Mouse (Mus musculus) embryo, embryonic 10 days (tissue): Measurements from ENCODE around the gene Il2ra.

ENCODE experiments used
- DNase-seq: peaks from one replicate; pipeline ENCODE4 v3.0.0-alpha.2; 2015; ENCODE audit warnings: low spot score

Il2ra gene

DNA sequence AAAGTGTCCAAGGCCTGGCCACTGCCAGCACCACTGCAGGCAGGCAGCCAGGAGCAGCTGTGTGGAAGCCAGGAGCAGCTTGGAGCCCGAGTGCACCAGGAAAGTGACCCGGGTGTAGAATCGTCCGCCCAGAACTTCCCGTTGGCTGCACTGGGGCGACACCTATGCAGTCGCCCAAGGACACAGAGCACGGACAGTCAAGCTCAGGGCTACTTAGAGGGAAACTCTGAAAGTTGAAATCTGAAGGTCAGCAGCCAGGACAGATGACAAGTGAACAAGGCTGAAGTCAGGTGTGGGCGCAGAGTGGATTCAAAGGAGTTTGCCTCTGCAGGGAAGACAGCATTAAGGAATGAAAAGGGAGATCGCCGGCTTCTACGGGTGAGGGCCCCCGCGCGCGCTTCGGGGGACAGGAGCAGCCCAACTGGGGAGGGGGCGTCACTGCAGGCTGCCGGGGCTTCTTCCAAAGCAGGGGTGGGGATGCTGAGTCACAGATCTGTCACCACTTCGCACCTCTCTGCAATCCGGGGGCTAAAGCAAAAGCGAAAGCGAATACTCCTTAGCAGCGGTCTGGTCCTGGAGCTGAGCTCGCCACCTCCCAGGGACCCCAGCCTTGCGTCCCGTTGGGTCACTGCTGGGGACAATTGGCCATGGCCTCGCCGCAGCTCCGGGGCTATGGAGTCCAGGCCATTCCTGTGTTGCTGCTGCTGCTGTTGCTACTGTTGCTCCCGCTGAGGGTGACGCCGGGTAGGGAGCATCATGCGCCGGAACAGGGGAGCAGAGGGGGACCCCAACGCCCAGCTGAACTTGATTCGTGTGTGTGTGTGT lies 62.8 kb downstream of the Il2ra start, which contains the start of gene Il15ra:
Gene Il15ra, plus strand, starts transcription at position 90 of the 825 bp plus-strand sequence.
- peak; percentile 65 for DNase-seq

DNA sequence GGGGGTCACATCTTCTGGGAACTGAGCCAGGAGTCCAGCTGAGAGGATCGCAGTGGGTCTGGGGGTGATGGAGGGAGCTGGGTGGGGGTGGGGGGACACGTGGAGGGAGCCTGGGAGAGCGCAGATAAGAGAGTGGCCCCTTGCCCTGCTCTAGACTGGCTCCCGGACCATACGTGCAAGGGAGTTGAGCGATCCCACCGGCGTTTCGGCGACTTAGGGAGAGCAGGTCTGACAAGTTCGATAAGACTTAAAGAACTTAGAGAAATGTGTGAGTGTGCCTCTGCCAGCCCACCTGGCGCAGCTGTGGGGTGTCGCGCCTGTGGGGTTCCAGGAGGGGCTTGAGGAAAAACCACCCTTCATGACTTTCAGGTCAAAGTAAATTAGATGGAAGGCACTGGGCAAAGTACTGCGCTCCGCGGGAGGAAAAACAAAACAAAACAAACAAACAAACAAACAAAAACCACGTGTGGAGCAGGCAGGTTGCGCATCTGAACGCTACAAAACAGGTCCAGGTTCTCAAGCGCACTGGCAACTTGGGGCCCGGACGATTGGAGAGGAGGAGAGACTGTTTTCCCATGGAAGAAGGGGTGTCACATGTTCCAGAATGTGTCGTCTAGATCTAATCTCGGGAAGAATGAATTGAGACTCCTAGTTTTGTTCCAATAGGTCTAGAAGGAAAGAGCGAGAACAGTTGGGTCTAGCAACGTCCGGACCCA lies 63.6 kb downstream of the Il2ra start:
- peak; percentile 49 for DNase-seq

DNA sequence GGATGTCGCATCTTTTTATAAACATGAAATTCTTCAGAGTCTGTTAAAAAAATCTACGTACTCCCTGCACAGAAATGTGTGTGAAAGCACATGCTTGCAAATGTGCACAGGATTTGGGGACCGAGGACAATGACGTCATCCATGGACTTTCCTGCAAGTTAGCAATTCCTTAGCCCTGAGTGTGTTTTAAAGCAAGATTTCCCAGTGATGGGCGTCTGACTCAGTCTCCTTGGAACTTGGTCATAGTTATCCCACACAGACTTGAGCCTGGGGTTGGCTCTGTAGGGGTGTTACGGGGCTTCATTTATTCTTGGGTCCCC lies 64.1 kb downstream of the Il2ra start:
- DNase-seq: peak; percentile 10

DNA sequence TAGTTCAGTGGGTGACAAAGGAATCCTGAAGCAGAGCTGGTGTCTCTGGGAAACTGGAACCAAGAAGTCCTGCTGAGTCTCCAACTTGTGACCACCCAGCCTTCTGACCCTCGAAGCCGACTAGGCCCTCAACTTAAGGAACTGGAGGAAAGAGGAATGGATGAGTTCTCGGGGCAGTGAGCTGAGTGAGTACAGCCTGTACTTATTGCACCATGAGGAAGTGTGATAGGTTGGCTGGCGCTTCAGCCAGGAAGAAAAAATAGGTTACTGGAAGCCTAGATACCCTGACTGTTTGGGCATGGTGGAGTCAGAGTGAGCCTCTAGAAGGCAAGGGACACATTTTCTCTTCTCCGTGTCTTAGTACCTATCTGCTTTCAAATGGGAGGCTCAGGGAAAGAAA lies 65.9 kb downstream of the Il2ra start:
- DNase-seq: no peak

DNA sequence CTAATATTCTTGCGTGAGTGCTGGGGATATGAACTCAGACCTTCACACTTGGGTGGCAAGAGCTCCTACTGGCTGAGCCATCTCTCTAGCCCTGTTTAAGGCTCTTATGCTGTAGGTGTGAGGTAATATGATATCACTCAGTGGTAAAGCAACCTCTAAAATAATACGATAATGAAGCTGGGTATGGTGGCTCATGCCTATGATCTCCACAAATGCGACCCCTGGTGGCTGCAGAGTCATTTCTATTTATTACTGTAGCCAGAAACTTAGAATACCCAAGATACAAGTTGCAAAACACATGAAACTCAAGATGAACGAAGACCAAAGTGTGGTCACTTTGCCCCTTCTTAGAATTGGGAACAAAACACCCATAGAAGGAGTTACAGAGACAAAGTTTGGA lies 67.5 kb downstream of the Il2ra start:
- DNase-seq: peak; percentile 16

DNA sequence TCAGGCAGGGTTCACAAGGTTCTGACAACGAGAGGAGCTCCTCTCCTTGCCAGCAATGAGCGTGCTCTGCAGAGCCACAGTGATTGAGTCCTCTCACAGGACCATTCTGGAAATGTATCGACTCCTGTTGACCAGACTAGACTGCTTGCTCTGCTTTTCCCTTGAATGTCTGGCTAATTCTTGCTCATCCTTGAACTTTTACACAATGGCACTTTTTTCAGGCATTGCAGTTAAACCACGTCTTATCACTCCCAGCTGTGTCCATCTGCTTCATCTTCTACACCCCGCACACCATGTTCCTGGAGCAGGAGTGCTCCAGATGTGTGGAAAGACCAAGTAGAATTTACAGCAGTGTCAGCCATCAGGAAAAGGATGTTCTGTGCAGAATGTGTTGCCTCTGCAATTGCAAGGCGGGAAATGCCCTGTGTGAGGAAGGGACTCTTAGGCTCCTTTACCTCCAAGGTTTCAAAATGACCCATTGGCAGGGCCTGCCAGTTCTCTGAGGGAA lies 69.9 kb downstream of the Il2ra start:
- no peak for DNase-seq

DNA sequence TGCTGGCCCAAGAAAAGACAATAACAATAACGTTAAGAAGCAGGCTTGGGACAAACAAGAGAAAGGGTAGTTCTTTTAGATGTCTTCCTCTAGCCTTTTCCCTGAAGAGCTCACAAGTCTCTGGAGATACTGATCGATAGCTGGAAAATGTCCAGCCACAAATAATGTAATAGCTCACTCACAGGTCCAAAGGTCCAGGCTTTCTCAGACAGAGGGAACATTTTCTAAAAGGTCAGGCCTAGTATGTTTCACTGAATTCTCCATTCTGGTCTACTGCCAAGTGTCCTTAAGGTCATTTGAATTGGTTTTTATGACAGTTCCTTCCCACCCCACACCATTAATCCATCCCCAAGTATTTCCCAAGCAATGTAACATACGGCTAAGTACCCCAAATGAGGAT lies 70.4 kb downstream of the Il2ra start:
- no peak for DNase-seq

DNA sequence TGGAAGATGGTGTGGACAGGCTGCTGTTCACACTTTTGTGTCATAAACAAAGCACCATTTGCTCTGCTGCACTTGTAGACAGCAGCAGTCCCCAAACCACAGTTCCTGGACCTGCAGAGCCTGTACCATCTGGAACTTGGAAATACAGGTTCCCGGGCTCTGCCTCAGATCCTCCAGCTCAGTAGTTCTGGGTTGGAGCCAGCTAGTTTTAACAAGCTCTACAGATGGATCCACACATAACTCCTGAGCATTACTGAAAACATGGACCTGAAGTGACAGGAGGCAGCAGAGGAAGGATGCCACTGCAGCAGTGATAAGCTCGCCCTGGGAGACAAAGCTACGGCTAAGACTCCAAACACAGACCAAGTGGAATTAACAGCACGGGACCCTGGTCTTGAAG lies 71.9 kb downstream of the Il2ra start:
- no peak for DNase-seq

DNA sequence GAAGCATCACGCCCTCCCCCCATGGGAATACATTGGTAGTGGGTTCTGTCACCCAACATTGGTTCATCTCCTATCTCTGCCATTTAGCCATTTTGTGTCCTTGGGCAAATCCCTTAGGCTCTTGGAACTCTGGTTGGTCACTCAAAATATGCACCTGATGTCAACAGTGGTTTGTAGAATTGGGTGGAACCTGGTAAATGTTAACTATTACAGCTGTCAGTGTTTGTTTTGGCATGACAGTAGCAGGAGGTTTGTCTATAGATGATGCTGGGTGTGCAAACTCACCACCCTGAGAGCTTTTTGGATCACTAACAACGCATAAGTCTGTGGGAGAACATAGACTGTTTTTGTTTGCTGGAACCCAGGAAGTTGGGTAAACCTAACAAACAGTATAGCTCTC lies 76.0 kb downstream of the Il2ra start:
- DNase-seq: no peak

DNA sequence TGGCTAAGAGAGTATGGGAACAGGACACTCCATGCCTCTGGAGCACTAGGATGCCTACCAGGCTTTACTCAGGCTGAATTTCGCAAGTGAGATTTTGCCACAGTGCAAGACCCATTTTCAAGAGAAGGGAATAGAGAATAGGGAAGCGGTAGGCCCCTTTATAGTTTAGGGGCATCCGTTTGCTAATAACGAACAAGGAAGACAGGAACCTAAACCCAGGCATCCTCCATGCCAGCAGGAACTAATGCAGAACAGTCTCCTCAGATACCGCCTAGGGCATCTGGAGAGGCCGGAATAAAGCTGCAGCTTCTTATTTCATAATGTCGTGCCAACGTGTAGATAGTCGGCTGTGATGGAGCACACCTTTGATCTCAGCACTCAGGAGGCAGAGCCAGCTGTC lies 80.0 kb downstream of the Il2ra start:
- no peak for DNase-seq

DNA sequence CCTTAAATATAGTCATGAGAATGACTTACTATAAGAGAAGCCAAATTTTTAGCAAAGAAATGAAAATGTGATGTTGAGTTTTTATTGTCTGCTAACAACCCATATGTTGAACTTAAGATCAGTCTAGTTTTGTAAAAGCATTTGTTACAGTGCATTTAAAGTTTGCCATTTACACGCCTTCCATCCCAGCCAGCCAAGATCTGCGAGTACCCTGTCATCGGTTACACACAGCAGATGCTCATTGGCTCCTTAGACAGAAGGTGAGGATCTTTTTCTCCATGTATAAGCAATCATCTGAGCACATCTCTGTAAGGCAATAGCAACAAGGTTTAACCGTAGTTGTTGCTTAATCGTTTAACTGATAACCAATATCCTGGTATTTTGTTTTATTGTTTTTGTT lies 85.0 kb downstream of the Il2ra start:
- no peak for DNase-seq

DNA sequence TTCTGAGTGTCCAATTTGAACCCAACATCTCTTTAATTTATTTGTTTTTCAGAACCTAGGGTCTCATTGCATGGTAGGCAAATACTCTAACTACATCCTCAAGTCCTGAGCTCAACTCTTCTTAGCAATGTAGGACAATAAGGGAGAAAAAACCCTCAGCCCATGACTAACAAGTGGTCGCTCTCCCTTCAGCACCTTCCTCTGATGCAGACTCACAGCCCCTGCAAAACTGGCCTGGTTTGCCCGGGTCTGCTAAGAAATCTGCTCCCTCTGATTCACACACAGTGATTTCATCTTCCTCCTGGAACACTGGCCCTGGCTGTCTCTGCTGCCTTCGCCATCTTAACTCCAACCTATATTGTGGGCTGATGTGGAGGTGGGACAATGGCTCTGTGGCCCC lies 86.5 kb downstream of the Il2ra start:
- DNase-seq: peak; percentile 36

DNA sequence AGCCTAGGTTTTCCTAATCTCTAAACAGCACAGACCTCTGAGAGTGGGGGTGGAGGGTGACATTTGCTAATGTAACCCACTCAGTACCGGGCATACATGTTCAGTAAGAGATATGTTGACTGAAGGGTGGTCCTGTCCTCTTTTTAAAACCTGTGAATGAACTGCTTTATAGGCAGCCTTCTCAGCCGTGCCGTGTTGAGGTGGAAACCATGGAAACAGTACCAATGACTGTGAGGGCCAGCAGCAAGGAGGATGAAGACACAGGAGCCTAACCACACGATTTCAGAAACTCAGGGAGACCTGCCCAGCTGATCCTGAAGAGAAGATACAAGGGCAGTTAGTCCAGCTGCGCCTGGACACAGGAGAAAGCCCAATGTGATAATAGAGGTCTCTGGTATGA lies 90.4 kb downstream of the Il2ra start:
- no peak for DNase-seq

DNA sequence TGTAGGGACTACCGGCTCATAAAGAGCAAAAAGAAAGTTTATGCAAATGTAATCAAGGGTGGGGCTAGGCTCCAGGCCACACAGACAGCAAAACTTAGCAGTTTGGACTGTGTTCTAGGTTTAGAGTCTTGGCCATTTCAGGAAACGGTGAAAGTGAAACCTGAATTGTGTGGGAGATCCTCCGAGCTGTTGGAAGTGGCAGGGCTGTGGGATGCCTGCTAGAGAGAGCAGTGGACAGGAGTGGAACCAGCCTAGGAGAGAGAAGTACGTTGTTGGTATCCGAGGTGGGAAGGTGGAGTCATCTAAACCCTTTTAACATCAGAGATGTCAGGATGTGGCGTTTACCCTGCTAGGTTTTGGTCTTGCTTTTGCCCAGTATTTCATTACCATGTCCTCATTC lies 93.2 kb downstream of the Il2ra start:
- no peak for DNase-seq

DNA sequence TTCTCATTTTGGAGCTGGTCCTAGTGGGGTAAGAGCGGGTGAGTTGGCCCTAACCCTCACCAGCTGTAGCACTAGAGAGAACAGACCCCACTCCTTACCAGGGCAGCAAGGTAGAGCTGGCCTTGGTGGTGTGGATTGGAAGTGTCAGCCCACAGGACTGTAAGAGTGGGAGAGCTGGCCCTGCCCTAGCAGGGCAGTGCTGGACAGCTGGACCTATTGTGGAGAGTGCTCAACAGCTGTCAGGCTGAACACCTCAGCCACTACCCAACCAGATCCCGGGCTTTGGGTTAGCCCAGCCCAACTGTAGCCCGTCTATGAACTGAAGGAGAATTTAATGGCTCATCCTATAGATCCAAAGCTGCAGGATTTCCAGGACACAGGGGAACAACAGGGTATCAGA lies 96.2 kb downstream of the Il2ra start:
- DNase-seq: no peak

DNA sequence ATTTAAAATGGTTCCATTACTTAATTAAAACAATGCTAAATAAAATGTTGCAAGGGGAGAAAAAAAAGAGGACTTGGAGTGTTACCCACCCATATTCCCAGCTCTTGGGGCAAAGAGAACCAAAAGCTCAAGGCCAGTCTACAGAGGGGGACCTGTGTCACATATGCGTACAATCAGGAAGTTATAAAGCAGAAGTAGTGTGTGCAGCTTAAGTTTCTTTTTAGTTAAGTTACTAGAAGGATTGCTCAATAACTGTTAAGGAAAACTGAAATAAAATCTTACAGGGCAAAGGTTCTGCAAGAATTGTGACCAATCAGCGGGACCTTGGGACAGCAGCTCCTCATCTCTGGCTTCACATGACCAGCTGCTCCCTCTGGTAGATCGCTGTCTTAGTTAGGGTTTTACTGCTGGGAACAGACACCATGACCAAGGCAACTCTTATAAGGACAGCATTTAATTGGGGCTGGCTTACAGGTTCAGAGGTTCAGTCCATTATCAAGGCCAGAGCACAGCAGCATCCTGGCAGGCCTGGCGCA lies 97.0 kb downstream of the Il2ra start:
- no peak for DNase-seq
